Mouse (Mus musculus) cortical plate, adult 2 months (tissue): Measurements from ENCODE around the gene Sp8.

Experiments used
- CTCF ChIP-seq: fragments of 200-500 bp; IDR thresholded peaks from 2 replicates; pipeline ENCODE4 v1.5.1; 2011; ENCODE audit warnings: mild to moderate bottlenecking, control low read depth, low read length; ENCODE audit not compliant: insufficient read depth; ENCODE audit errors: extremely low read depth
- POLR2A ChIP-seq: fragments of 200-500 bp; IDR thresholded peaks from 2 replicates; pipeline ENCODE4 v1.6.1; 2011; ENCODE audit warnings: mild to moderate bottlenecking, low read length, control low read depth; ENCODE audit not compliant: insufficient read depth; ENCODE audit errors: extremely low read depth

GRCm38 (mm10) chr12:118887964-118888363 is 41.8 kb downstream of the Sp8 start:
- TF ChIP-seq CTCF: no peak
- TF ChIP-seq POLR2A: no peak
